Mouse (Mus musculus) heart, postnatal 14 days (tissue): ENCODE measurements at regions not wholly inside any gene's neighbourhood (a gene's known extent, or its start where the extent isn't known, plus 50 kb on each side); places are given as distances from the start of the nearest gene placed in this dataset.
"Not testable (repeated sequence)": the region's sequence is repeated elsewhere in the genome, so short reads cannot be mapped to it uniquely, and the experiment has no call there.

Source experiments
- DNase-seq, 2 experiments: peaks; one replicate each; pipeline ENCODE4 v3.0.0; 2021 to 2022
- intact Hi-C: fragments of 180-260 bp; cut with DNase I; formaldehyde crosslinking; loops from one replicate; pipeline ENCODE4 v1.15.1; 2025

GRCm38 (mm10) chr13:28844495-28844894 lies 109.0 kb downstream of the Sox4 start:
- no peak for DNase-seq
- intact Hi-C loops, result loop anchor here (5.0 kb wide), 1 partner anchor 38 kb away; no protein-coding TSS in a partner anchor

DNA sequence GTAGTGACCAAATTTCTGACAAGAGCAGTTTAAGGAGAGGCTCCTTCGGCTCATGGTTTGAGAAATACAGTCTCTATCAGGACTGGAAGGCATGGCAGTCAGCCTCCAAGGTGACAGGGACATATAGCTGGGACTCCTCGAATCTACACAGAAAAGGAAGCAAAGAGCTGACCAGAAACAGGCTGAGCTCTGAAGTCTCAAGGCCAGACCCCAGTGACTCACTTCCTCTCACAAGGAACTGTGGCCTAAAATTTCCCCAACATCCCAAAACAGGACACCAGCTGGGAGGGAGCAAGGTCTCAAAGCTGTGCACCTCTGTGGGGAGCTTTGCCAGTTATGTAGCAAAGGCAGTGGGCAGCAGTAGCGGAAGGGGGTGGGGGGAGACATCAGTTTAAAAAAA lies 110.7 kb downstream of the Sox4 start:
- peak in 1 of 2 experiments; percentile 18 for DNase-seq

GRCm38 (mm10) chr13:28840142-28840541 lies 113.4 kb downstream of the Sox4 start:
- intact Hi-C loops, result loop anchor here (5.0 kb wide), 1 partner anchor 42 kb away; no protein-coding TSS in a partner anchor
- DNase-seq, result no peak

More for the DNA sequence above, 110.7 kb downstream of the Sox4 start:
- intact Hi-C loops, result loop anchor here (5.0 kb wide), 1 partner anchor 39 kb away; no protein-coding TSS in a partner anchor

DNA sequence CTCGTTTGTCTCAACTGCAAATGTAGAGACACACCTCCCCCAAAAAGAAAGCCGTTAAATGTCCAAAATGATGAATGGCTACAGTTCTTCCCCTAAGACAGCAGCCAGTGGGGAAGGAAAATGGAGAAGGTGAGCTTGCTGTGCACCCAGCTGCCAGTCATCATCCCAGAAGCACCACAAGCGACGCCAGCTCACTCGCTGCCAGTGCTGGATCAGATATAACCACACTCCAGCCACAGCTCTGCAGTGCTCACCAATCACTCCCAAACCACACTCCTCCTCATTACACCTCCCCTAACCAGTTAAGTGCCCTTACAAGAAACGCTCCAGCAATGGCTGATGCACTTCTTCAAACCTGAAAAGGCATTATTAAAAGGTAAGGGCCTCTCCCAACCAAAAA lies 114.4 kb downstream of the Sox4 start:
- intact Hi-C loops, result no loop called here
- no peak for DNase-seq

GRCm38 (mm10) chr13:28838216-28838615 lies 115.3 kb downstream of the Sox4 start:
- DNase-seq, result no peak
- intact Hi-C loops, result no loop called here

DNA sequence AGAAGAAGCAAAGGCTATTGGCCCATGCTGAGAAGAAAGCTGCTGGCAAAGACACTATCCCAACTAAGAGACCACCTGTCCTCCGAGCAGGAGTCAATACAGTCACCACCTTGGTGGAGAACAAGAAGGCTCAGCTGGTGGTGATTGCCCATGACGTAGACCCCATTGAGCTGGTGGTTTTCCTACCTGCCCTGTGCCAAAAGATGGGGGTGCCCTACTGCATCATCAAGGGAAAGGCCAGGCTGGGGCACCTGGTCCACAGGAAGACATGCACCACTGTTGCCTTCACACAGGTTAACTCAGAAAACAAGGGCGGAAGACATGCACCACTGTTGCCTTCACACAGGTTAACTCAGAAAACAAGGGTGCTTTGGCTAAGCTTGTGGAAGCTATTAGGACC lies 116.3 kb downstream of the Sox4 start:
- DNase-seq, intact Hi-C loops: not testable (repeated sequence)

- intact Hi-C loops, result no loop called here
- no peak for DNase-seq
These were observed 119.8 kb downstream of the Sox4 start for GRCm38 (mm10) chr13:28833700-28834065.

DNA sequence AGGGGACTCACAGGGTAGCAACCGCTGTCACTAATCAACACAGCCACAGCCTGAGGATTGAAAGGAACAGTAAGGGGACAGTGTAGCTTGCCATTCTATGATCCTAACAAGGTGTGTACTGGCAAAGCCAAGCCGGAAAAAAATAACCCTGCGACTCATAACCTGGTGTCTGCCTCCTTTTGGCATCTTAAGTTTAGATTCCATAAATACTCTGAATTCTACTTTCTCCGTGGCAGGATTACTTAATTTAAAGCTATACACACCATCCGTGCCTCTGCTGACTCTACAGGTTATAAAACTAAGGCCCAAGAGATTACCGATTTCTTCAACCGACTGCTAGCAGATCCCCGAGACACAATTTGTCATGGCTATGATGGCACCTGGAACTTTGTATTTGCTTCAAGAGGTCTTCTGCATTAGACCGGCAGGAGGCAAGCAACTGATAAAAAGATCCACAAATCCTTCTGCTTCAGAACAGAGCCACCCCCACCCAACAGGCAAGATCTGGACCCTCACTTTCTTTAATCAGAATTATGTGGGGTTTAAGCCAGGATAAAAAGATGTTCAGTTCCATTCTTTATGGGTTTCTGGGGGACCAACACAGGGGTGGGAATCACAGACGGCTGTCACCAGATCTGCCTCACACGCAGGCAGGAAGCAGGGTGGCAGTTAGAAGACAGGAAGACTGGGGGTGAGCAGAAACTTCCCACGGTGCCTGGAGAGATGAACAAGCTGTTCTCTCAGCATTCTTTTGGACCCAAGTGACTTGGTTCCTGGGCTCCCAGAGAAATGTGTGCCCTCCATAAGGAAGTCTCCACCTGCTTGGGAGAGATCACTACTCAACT lies 120.4 kb downstream of the Sox4 start:
- DNase-seq, result no peak
- intact Hi-C loops, result no loop called here

- intact Hi-C loops, result no loop called here
- no peak for DNase-seq
These were observed 127.2 kb downstream of the Sox4 start for GRCm38 (mm10) chr13:28826284-28826683.

- DNase-seq, result no peak
- intact Hi-C loops, result no loop called here
These were observed 129.5 kb downstream of the Sox4 start for GRCm38 (mm10) chr13:28823985-28824384.

DNA sequence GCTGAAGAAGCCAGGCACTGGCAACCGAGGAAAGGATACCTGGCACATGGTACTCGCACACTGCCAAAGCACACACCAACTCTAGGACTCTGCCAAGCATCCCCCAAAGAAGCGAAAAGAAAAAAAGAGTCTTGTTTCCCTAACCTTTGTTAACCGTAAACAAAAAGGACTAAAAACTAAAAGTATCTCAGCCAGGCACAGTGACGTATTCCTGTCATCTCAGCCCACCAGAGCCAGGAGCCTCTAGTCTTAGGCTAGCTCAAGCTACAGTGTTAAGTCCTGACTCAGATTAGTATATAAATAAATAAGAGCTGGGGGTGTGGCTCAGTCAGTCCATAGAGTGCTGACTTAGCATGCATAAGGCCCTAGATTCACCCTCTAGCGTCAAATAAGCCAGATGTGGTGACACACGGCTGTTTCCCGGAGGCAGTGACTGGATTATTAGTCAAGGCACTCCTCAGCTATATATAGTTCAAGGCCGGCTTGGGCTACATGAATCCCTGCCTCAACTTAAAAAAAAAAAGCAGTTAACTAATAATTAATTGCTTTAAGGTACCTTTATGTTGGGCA lies 130.1 kb downstream of the Sox4 start:
- intact Hi-C loops, result no loop called here
- no peak for DNase-seq

DNA sequence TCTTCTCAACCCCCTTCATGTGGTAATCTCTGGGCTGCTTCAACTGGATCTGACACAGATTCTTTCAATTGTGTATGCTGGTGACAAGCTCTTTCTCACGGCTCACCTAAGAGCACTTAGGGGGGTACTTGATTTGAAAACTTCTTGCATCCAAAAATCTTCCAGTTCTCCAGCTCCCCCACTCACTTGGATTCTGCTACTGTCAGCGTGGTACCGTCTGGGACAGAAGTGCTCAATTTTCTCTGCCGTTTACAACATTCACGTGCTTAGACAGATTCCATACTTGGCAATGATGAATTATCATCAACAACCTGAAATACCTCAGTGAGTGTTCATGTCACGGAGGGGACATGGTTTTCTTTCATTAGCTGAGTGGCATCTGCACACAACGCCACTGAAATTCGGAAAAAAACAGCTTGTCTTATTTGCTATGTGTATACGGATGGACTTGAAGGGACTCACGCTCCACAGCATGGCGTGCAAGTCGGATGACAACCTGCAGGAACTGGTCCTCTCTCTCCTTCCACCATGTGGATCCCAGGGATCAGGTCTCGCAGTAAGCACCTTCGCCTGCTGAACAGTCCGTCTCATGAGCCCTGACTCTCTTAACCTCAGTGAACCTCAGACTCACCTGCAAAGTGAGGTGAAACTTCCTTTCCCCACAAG lies 132.5 kb downstream of the Sox4 start:
- DNase-seq, result no peak
- intact Hi-C loops, result no loop called here

GRCm38 (mm10) chr13:28814127-28814526 lies 139.4 kb downstream of the Sox4 start:
- intact Hi-C loops, result no loop called here
- no peak for DNase-seq

DNA sequence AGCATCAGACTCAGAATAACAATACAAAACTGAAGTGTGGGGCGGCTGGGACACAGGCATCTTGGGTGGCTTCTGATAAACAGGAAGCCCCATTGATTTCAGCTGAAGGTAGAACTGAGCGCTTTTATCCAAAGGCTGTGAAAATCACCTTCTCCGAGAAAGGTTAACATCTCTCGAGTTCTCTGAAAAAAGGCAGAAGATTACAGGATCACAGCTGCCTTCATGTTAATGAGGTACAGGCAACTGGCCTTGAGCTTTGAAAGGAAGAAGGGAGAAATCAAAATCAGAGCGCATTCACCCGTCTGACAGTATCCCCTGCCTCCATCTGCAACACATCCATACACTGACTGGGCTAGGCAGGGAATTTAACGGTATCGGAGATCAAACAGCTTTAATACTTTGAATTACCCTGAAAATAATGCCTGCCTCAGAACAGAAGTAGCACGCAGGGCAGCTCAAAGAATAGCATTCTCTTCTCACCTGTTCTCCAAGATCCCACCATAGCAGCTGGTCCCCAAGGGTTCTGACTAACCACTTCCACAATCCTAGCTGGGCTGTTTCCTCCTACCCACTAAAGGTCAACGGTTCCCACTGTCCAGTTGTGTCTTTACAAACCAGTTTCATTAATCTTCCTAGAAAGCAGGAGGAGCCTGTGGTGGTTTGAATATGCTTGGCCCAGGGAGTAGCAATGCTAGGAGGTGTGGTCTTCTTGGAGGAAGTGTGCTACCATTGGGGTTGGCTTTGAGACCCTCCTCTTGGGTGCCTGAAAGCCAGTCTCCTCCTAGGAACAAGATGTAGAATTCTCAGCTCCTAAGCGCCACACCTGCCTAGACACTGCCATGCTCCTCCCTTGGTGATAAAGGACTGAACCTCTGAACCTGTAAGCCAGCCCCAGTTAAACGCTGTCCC lies 141.6 kb downstream of the Sox4 start:
- intact Hi-C loops, result no loop called here

DNA sequence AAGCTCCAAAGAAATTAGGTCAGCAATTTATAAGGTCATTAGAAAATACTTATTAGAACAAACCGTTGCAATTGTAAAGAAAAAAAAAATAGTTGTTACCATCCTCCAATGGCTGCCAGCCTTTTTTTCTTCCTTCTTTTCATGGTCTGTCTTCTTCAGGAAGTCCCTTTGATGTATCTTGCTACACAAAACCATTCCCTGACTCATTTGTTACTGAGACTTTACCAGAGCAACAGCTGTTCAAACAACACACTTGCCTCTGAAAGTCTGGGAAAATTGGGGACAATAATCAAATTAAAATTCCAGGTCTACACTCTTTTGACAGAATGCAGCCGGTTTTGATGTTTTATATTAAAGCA lies 142.5 kb downstream of the Sox4 start:
- intact Hi-C loops, result no loop called here
- DNase-seq, result no peak

More for the DNA sequence above, 141.6 kb downstream of the Sox4 start:
- DNase-seq, result no peak

- intact Hi-C loops, result no loop called here
- DNase-seq, result no peak
These were observed 143.0 kb downstream of the Sox4 start for GRCm38 (mm10) chr13:28810326-28811080.

DNA sequence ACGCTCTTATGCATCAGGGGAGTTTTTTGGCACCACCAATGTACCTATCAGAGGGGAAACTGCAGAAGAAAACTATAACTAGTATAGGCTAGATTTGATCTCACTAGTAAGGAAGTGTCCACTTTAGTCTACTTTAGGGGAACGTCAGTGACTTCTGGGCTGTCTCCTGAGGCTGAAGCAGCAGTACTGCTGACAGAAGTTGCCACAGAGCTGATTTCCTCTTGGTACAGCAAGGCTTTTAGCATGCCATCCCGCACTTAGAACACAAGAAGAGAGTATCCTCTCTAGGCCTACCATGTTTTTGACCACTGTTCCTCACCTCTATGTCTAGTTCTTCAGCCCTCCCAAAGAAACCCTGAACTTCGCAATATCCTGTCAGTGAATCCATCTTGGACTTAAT lies 148.2 kb downstream of the Sox4 start:
- intact Hi-C loops, result no loop called here
- DNase-seq, result no peak

DNA sequence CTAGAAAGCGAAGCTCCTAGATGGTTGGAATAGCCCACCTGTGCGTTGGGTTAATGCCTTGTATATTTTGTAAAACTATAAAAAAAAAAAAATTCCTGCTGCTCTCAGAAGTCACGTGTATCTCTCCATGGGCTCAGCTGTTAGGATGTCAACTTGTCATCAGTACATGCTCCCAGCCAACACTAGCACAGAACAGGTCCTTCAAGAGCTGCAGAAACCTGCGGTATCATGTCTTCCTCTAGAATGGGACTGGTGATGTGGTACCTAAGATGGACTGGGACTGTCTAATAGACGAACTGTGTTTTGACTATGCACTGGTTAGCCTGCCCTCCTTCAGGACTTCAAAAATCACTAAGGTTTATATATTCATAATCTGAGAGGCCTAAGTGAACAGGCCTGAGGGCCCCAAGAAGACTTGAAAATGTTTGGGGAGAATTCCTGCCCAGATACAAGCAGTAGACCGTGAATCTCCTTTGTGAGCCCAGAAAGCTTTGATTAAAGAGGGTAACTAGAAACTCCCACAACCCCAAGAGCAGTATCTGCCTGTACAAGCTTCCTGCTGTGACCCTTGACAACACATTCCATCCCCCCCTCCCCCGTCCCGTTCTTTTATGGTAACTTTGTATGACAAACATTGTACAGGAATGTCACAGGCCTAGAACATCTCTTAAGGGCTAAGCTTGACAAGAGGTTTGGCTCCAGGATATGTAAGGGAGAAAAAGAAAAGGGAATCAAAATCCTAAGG lies 152.1 kb downstream of the Sox4 start:
- intact Hi-C loops, result no loop called here
- DNase-seq, result no peak

- no peak for DNase-seq
- intact Hi-C loops, result no loop called here
These were observed 152.8 kb downstream of the Sox4 start for GRCm38 (mm10) chr13:28800676-28801075.
